Mouse (Mus musculus) lung, embryonic 14.5 days (tissue): Measurements from ENCODE around the gene Slc7a7. TPM values are rescaled to one million over a fixed set of nuclear protein-coding genes. Genes with fewer than 3 reads are reported as not detected.
A peak's percentile ranks its signal among the peaks of the same experiment; 100 is the strongest.

Source experiments
- ATAC-seq: fragments of 200-750 bp; cut with Nextera tagmentation; 2 replicates; pipeline ENCODE4 v1.8.0; 2017; ENCODE audit warnings: mild to moderate bottlenecking, moderate TSS enrichment, moderate library complexity; ENCODE audit not compliant: insufficient read depth
- DNase-seq: peaks from one replicate; pipeline ENCODE4 v3.0.0-alpha.2; 2015
- H3K27ac ChIP-seq: fragments of 300-500 bp; sonication (generic); 2 replicates; pipeline ENCODE4 v1.5.1; 2014; ENCODE audit warnings: low read depth, mild to moderate bottlenecking, moderate library complexity
- H3K27me3 ChIP-seq: fragments of 300-500 bp; sonication (generic); 2 replicates; pipeline ENCODE4 v1.6.1; 2014; ENCODE audit warnings: low read length, control low read depth; ENCODE audit not compliant: insufficient read depth
- H3K36me3 ChIP-seq: fragments of 300-500 bp; sonication (generic); 2 replicates; pipeline ENCODE4 v1.6.1; 2014; ENCODE audit warnings: control low read depth; ENCODE audit not compliant: insufficient read depth
- H3K4me1 ChIP-seq: fragments of 300-500 bp; sonication (generic); 2 replicates; pipeline ENCODE4 v1.6.1; 2014; ENCODE audit warnings: antibody characterized with exemption, control low read depth; ENCODE audit not compliant: insufficient read depth
- H3K4me2 ChIP-seq: fragments of 300-500 bp; sonication (generic); 2 replicates; pipeline ENCODE4 v1.6.1; 2014; ENCODE audit warnings: mild to moderate bottlenecking
- H3K4me3 ChIP-seq: fragments of 300-500 bp; sonication (generic); 2 replicates; pipeline ENCODE4 v1.5.1; 2014; ENCODE audit warnings: low read depth, low read length
- H3K9ac ChIP-seq: fragments of 300-500 bp; sonication (generic); 2 replicates; pipeline ENCODE4 v1.6.1; 2014
- H3K9me3 ChIP-seq: fragments of 300-500 bp; sonication (generic); 2 replicates; pipeline ENCODE4 v1.6.1; 2016; ENCODE audit warnings: low read depth, low read length, control low read depth
- CTCF ChIP-seq: IDR thresholded peaks from 2 replicates; pipeline ENCODE4 v1.5.1; 2016; ENCODE audit warnings: antibody characterized with exemption, low read depth
- WGBS: fragments of 180-500 bp; shearing (Covaris S2); extraction: QIAGEN DNeasy Blood & Tissue Kit; methylation state at CpG from one replicate; pipeline ENCODE4 v1.1.7; 2014; 5-methylcytosine and 5-hydroxymethylcytosine counted together
- polyA plus RNA-seq: library from polyadenylated mRNA; unstranded; fragments of >200 nt; fragmentation: Nextera tagmentation; extraction: Ambion mirVana; gene quantifications from 2 replicates; pipeline ENCODE4 v1.2.1, GENCODE M21; 2014

The Slc7a7 gene
- polyA plus RNA-seq, 1 experiment from 2014 or later: 7.4 TPM

- ATAC-seq: no peak
Measured at GRCm38 (mm10) chr14:54421014-54421413, 3.4 kb upstream of the Slc7a7 start.

GRCm38 (mm10) chr14:54416830-54417229 lies 750 bp downstream of the Slc7a7 start:
- H3K27ac ChIP-seq: no peak overlapping the region; the same call in 1 of the 2 replicates
- no peaks in the 10 kb centered on the region for H3K27me3 ChIP-seq
- WGBS: 86% methylated on average over 4 of the region's 4 CpGs
- no peak overlapping the region for H3K4me2 ChIP-seq
- H3K4me1 ChIP-seq: peaks cover 27% of the 10 kb centered on the region
- DNase-seq (no peak), ATAC-seq (no peak)
- no peak overlapping the region for H3K4me3 ChIP-seq
- H3K36me3 ChIP-seq: no peaks in the 10 kb centered on the region
- H3K9ac ChIP-seq: no peak overlapping the region
- no peak for TF ChIP-seq CTCF
- no peaks in the 10 kb centered on the region for H3K9me3 ChIP-seq

More at GRCm38 (mm10) chr14:54421014-54421413, 3.4 kb upstream of the Slc7a7 start:
- no peak overlapping the region for H3K9ac ChIP-seq
- no peaks in the 10 kb centered on the region for H3K9me3 ChIP-seq
- H3K27me3 ChIP-seq: no peaks in the 10 kb centered on the region
- 75% methylated on average over 2 of the region's 2 CpGs for WGBS
- H3K4me3 ChIP-seq: no peak overlapping the region
- no peaks in the 10 kb centered on the region for H3K36me3 ChIP-seq
- no peak overlapping the region for H3K27ac ChIP-seq
- no peak overlapping the region for H3K4me2 ChIP-seq
- TF ChIP-seq CTCF: no peak
- no peak for DNase-seq
- peaks cover 11% of the 10 kb centered on the region for H3K4me1 ChIP-seq

GRCm38 (mm10) chr14:54416229-54416775 lies 1.3 kb downstream of the Slc7a7 start:
- WGBS: 44% methylated on average over 5 of the region's 5 CpGs
- peak; percentile 19 for DNase-seq

GRCm38 (mm10) chr14:54415241-54416020 lies 2.1 kb downstream of the Slc7a7 start:
- DNase-seq: peak; percentile 51
- peaks cover 30% of the 10 kb centered on the region for H3K4me1 ChIP-seq
- H3K9ac ChIP-seq: no peak overlapping the region
- no peaks in the 10 kb centered on the region for H3K27me3 ChIP-seq
- peak overlapping the region; percentile 23; the same call in 1 of the 2 replicates for H3K4me2 ChIP-seq
- H3K27ac ChIP-seq: peak overlapping the region; percentile 80
- H3K4me3 ChIP-seq: no peak overlapping the region
- TF ChIP-seq CTCF: no peak
- ATAC-seq: peak; percentile 26; the same call in 1 of the 2 replicates
- H3K36me3 ChIP-seq: no peaks in the 10 kb centered on the region
- no peaks in the 10 kb centered on the region for H3K9me3 ChIP-seq
- 19% methylated on average over 13 of the region's 13 CpGs for WGBS

More at GRCm38 (mm10) chr14:54416229-54416775, 1.3 kb downstream of the Slc7a7 start:
- no peak overlapping the region for H3K4me3 ChIP-seq
- H3K27me3 ChIP-seq: no peaks in the 10 kb centered on the region
- H3K9me3 ChIP-seq: no peaks in the 10 kb centered on the region
- H3K9ac ChIP-seq: no peak overlapping the region
- H3K4me1 ChIP-seq: peaks cover 27% of the 10 kb centered on the region
- peak overlapping the region; percentile 12; the same call in 1 of the 2 replicates for H3K27ac ChIP-seq
- H3K36me3 ChIP-seq: no peaks in the 10 kb centered on the region
- no peak for TF ChIP-seq CTCF
- no peak overlapping the region for H3K4me2 ChIP-seq
- no peak for ATAC-seq

GRCm38 (mm10) chr14:54413877-54414700 lies 3.5 kb downstream of the Slc7a7 start:
- ATAC-seq (peak; percentile 58), DNase-seq (peak; percentile 65)
- 8% methylated on average over 18 of the region's 18 CpGs for WGBS
- Histone ChIP-seq H3K36me3 (no peaks in the 10 kb centered on the region), H3K4me3 (peak overlapping the region; percentile 10; the same call in 1 of the 2 replicates), H3K4me1 (peaks cover 33% of the 10 kb centered on the region), H3K27me3 (no peaks in the 10 kb centered on the region), H3K4me2 (peak overlapping the region; percentile 56), H3K27ac (peak overlapping the region; percentile 86), H3K9ac (peak overlapping the region; percentile 42), H3K9me3 (no peaks in the 10 kb centered on the region)
- TF ChIP-seq CTCF: no peak

- ATAC-seq (no peak), DNase-seq (peak; percentile 84)
- peak; percentile 91 for TF ChIP-seq CTCF
- peak overlapping the region; percentile 56; the same call in 1 of the 2 replicates for H3K4me2 ChIP-seq
- no peaks in the 10 kb centered on the region for H3K36me3 ChIP-seq
- H3K27me3 ChIP-seq: no peaks in the 10 kb centered on the region
- no peak overlapping the region for H3K4me3 ChIP-seq
- H3K9ac ChIP-seq: peak overlapping the region; percentile 4; the same call in 1 of the 2 replicates
- H3K27ac ChIP-seq: no peak overlapping the region
- 53% methylated on average over 2 of the region's 2 CpGs for WGBS
- no peaks in the 10 kb centered on the region for H3K9me3 ChIP-seq
- H3K4me1 ChIP-seq: peaks cover 31% of the 10 kb centered on the region
Measured at GRCm38 (mm10) chr14:54412629-54413170, 4.9 kb downstream of the Slc7a7 start.
